Mouse (Mus musculus) Muller cell, postnatal 12 days (primary cell): Measurements from ENCODE around the gene Slc7a5.
A peak's percentile ranks its signal among the peaks of the same experiment; 100 is the strongest.

Experiments
- DNase-seq: peaks from one replicate; pipeline ENCODE4 v3.0.0-alpha.2; 2015; ENCODE audit errors: inconsistent ontology term

Slc7a5 gene

GRCm38 (mm10) chr8:121908378-121909147 lies 1.1 kb upstream of the Slc7a5 start:
- DNase-seq = no peak

DNA sequence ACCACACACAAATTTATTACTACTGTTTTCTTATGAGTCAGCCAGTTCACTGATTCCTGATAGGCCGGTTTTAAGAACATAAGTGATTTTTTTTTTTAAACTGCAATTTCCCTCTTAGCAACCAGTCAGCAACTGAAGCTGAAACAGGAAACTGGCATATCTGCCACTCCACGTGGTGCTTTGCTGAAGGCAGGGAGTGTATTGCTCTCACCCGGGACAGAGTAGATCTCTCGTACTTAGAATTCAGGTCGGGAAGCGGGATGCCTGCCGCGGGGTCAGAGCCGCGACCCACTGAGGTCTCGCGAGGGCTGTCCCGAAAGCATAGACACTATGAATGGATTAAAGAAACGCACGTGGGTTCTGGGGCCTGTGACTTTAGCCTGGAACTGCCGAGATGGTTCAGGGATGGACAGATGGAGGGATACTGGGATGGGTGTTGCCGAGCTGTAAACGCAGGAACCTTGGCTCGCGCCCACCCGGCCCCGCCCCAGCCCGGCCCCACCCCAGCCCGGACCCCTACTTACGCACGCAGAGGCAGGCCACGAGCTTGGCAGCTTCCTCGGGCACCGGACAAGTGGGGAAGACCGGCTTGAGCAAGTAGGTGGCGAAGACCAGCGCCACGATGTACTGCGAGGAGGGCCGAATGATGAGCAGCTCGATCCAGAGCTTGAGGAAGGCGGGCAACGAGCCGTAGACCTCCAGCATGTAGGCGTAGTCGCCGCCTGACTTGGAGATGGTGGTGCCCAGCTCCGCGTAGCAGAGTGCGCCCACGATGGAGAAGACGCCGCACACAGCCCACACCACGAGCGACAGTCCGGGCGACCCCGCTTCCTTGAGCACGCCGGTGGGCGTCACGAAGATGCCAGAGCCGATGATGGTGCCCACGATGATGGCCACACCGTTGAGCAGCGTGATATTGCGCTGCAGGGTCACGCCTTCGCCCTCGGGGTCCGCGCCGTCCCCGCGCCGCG lies 667 bp downstream of the Slc7a5 start:
- DNase-seq = peak; percentile 64

- no peak for DNase-seq
These were observed 1.6 kb downstream of the Slc7a5 start for GRCm38 (mm10) chr8:121905864-121906263.

- no peak for DNase-seq
These were observed 2.1 kb downstream of the Slc7a5 start for GRCm38 (mm10) chr8:121905420-121905819.

DNA sequence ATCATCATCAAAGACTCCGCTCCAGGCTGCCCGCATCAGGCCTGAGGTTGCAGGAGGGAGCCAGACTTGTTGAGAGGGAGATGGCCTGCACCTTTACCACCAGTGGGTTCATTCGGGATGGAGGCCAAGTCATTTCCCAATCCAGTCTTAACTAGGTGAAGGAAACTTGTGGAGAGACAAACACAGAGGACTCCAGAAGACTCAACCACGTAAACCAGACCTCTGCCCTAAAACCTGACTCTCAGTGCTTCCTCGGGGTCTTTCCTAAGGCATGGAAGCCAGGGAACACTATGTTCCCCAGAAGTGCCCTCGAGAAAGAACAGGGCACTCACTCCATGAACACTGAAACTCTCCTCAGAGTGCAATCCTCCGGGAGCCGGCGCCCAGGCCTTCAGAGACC lies 2.5 kb downstream of the Slc7a5 start:
- no peak for DNase-seq

DNA sequence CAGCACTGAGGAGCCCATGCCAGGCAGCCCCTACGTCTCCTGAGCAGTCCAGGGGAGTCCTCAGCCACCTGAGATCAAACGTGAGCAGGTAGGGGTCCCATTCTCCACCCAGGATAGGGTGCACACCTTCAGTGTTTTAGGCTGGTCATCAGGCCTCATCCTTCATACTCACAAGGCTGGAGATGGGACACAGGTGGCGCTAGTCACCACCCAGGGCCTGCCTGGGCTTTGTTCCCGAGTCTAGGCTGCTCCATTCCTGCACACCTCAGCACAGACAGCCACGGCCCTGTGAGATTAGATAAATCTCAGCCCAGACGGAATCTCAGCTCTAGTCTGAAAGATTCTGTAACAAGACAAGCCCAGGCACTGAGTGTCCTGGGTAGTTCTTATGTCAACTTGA lies 3.5 kb downstream of the Slc7a5 start:
- no peak for DNase-seq

DNA sequence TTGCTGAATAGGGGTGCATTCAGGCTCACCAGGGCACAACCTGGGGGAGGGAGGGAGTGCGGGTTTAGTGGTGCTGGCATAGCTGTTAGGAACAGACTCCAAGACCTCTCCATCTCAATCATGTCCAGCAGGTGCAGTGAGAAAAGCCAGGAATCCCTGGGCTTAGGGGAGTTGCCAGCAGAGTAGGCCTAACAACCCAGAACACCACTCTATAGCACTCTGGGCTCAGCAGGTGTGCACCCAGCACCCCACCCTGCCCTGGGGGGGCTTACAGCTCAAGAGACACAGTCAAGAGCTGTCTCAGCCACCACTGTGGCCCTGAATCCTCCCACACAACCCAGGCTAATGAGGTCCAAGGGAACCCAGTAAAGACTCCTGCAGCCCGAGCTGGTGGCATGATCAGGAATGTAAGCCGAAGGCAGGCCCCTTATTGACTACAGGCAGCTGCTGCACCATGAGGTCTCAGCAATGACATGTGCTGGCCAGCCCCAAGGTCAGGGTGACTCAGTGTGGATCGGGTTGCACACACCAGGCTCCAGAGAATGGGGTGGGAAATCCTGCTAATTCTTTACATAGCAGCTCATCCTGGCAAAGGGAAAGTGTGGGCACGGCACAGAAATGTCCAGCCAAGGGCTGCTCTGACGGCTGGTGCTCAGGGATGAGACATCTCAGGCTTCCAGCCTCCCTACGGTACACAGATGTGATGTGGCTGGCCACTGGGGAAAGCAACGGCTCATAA lies 5.8 kb downstream of the Slc7a5 start:
- peak; percentile 95 for DNase-seq

DNA sequence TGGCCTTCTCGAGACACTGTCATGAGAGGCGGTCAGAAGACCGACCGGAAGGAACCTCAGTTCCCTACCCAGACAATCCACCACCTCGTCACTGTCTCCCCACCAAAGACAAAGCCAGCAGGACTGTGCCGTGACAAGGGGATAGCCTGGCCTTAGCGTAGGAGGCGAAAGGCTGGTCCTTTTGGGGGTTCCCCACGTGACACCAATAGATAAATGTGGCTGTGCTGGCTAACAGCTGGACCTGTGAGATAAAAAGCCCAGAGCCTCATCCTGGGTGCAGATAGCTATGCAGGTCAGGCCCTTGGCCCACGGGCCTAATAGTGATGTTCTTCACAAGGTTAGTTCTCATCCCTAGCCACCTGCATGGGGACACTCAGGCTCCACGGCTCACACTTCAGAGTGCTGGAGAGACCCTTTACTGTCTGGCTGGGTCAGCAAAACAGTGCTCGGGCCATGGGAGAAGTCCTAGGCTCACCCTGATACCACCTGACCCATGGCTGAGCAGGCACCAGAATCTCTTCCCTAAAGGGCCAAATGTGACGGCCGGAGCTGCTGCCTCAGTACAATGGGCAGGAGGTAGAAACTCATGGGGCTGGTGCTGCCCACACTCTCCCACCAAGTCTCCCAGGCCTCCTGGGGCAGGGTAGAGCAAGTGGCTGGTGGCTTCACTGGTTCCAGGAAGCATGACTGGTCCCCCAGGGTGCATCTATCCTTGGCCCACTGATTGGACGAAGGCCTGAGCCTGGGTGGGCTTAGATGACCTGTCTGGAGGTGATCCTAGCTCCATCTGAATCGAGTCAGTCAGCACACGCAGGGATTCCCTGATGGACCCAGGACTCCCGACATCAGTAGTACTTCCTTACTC lies 8.1 kb downstream of the Slc7a5 start:
- DNase-seq = no peak

- peak; percentile 90 for DNase-seq
These were observed 9.0 kb downstream of the Slc7a5 start for GRCm38 (mm10) chr8:121898401-121898931.

DNA sequence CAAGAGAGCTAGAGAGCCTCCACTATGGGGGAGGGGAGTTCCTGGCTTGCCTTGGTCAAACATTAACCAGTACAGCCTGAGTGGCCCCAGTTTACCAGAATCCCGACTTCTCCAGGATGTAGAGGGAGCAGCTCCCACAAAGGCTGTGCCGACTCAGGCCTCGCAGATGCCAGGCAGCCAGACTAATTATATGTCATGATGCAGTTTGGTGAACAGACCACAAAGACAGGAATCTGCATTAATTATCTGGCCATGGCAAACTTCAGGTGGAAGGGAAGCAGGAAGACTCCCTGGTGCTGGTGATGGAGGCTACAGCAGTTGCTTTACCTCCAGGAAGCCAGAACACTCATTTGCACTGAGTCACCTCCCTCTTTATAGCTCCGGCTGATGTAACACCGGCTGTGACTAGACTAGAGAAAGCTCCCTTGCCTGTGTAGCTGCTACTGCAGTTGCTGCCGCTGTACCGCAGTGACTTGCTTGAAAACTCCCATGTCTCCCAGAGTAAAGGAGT lies 9.6 kb downstream of the Slc7a5 start:
- peak; percentile 77 for DNase-seq

- DNase-seq = no peak
These were observed 10.3 kb downstream of the Slc7a5 start for GRCm38 (mm10) chr8:121897205-121897604.

GRCm38 (mm10) chr8:121896476-121897145 lies 10.9 kb downstream of the Slc7a5 start:
- no peak for DNase-seq

DNA sequence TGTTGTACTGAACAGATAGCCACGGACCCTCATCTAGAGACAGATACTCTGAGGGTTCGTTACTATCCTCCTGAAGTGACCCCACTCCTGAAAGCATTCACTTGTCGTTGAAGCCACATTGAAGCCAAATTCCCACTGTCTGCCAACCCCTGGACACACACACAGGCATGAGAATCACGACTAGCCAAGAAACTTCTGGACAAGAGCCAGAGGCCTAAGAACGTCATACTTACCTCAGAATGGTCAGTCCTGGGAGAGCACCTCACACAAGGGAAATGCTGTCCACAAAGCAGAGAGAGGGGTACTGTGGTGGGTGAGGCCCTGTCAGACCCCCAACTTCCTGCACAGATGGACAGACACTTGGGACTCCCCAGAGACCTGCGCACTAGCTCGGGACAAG lies 11.6 kb downstream of the Slc7a5 start:
- DNase-seq = no peak

- DNase-seq = peak; percentile 77
These were observed 14.6 kb downstream of the Slc7a5 start for GRCm38 (mm10) chr8:121892875-121893274.

- DNase-seq = no peak
These were observed 17.4 kb downstream of the Slc7a5 start for GRCm38 (mm10) chr8:121889810-121890785.

- no peak for DNase-seq
These were observed 18.2 kb downstream of the Slc7a5 start for GRCm38 (mm10) chr8:121889317-121889716.

GRCm38 (mm10) chr8:121887547-121887946 lies 19.9 kb downstream of the Slc7a5 start:
- no peak for DNase-seq

DNA sequence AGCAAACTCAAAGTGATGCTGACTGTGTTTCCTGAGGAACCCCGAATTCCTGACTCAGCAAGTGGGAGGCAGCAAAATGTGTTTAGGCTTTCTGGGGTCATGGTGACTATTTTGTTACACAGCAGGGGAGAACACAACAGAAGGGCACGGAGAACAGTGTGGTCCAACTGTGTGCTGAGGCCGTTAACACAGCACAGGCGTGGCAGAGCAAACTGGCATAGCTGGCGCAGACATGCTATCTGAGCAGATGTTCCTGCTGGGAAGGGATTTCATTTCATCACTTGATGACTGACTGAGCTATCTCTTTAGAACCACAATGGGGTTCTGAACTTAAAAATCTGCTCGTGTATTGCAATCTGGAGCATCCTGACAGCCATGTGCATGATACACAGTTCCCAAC lies 22.1 kb downstream of the Slc7a5 start:
- DNase-seq = no peak

DNA sequence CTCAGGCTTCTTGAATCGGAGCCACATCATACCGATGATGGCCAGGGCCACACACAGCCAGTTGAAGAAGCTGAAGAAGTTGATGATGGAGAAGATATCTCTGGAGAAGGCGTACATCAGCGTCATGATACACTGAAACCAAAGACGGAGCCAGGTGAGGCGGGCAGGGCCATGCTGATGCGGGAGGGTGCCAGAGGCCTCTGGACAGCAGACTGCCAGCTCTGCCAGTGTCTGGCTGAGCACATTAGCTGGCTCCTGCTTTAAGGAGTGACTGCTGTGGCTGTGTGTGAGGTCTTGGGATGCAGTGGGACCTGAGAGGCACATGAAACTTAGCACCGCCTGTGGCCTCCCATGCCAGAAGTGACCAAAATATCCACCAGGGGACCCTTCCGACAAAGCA lies 22.5 kb downstream of the Slc7a5 start:
- DNase-seq = no peak
